Mouse (Mus musculus) duodenum, adult 2 months (tissue): ENCODE measurements around the gene Pirb. TPM values are rescaled to one million over a fixed set of nuclear protein-coding genes. Genes with fewer than 3 reads are reported as not detected.

Experiments used
- polyA plus RNA-seq: library from polyadenylated mRNA; depleted of rRNA; stranded (reverse); fragments of >200 nt; gene quantifications from 2 replicates; pipeline ENCODE4 v1.2.3, GENCODE M21; 2012; ENCODE audit warnings: low replicate concordance; rRNA removed

Pirb gene
- 3.8 and 4.1 TPM in 2 replicates for polyA plus RNA-seq

GRCm38 (mm10) chr7:3720268-3720667, at the start of gene Pirb:
TSS of gene Pirb (minus strand) at chr7:3720391.

GRCm38 (mm10) chr7:3703879-3704441, 16.2 kb downstream of the Pirb start, which contains the start of gene Rps9:
TSS of gene Rps9 (plus strand) at chr7:3703993.

GRCm38 (mm10) chr7:3692987-3693808, 27.0 kb downstream of the Pirb start, which contains the start of gene Mboat7:
TSS of gene Mboat7 (minus strand) at chr7:3693523.

GRCm38 (mm10) chr7:3692382-3692986, 27.7 kb downstream of the Pirb start, which contains the start of gene Tsen34:
TSS of gene Tsen34 (plus strand) at chr7:3692863.

GRCm38 (mm10) chr7:3677342-3677741, 42.8 kb downstream of the Pirb start, which contains the start of gene Tmc4:
TSS of gene Tmc4 (minus strand) at chr7:3677553.

GRCm38 (mm10) chr7:3665215-3666114, 54.7 kb downstream of the Pirb start, which contains the start of gene Leng1:
TSS of gene Leng1 (minus strand) at chr7:3665840.

Other genes starting within 250 kb of the Pirb start
- gene Tarm1, start 217.8 kb downstream of the Pirb start, polyA plus RNA-seq, result not detected in 2 replicates
- gene Oscar, start 104.2 kb downstream of the Pirb start, polyA plus RNA-seq, result 0.26 TPM in 1 of 2 replicates, not detected in the other
- gene Ndufa3, start 103.0 kb downstream of the Pirb start, polyA plus RNA-seq, result 287 and 393 TPM in 2 replicates
- gene Tfpt, start 90.5 kb downstream of the Pirb start, polyA plus RNA-seq, result 3.6 and 7.9 TPM in 2 replicates
- gene Prpf31, start 90.4 kb downstream of the Pirb start, polyA plus RNA-seq, result 12.2 and 16.7 TPM in 2 replicates
- gene Cnot3, start 75.1 kb downstream of the Pirb start, polyA plus RNA-seq, result 87.7 and 89.5 TPM in 2 replicates
- 2.2 and 2.7 TPM in 2 replicates for gene Leng1, start 54.6 kb downstream of the Pirb start, polyA plus RNA-seq
- 201 and 223 TPM in 2 replicates for gene Tmc4, start 42.8 kb downstream of the Pirb start, polyA plus RNA-seq
- 92.9 and 131 TPM in 2 replicates for gene Tsen34, start 27.5 kb downstream of the Pirb start, polyA plus RNA-seq
- 53.2 and 59.5 TPM in 2 replicates for gene Mboat7, start 26.9 kb downstream of the Pirb start, polyA plus RNA-seq
- 322 and 616 TPM in 2 replicates for gene Rps9, start 16.4 kb downstream of the Pirb start, polyA plus RNA-seq
- gene Gm15448, start 105.3 kb upstream of the Pirb start, polyA plus RNA-seq, result 0.07 TPM in 1 of 2 replicates, not detected in the other
- 0.16 and 0.31 TPM in 2 replicates for gene Pira2, start 124.7 kb upstream of the Pirb start, polyA plus RNA-seq
- gene Gm14548, start 177.7 kb upstream of the Pirb start, polyA plus RNA-seq, result 0.43 TPM in 1 of 2 replicates, not detected in the other
- gene Lilra6, start 195.1 kb upstream of the Pirb start, polyA plus RNA-seq, result 0.34 and 1.3 TPM in 2 replicates